Mouse (Mus musculus): ENCODE measurements around the gene Arhgdig.
A peak's percentile ranks its signal among the peaks of the same experiment; 100 is the strongest.
"Not testable (repeated sequence)": the region's sequence is repeated elsewhere in the genome, so short reads cannot be mapped to it uniquely, and the experiment has no call there.

Gene Arhgdig

DNA sequence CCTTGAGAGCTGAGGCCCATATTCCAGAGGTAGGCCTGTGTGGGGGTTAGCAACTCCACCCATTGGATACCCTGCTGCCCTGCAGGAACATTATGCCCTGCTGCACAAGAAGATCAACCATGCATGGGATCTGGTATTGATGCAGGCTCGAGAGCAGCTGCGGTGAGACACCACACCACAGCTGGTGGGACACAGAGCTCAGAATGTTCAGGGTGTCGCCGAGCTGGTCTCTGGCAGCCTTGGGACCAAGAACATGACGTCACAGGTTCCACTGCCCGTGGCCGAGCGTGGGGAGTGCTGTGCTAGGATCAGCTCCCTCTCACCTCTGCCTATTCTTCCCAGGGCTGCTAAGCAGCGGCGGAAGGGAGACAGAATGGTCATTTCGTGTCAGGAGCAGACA lies 2.8 kb downstream of the Arhgdig start:
- no peak for DNase-seq (ENCODE audit: low spot score)

DNA sequence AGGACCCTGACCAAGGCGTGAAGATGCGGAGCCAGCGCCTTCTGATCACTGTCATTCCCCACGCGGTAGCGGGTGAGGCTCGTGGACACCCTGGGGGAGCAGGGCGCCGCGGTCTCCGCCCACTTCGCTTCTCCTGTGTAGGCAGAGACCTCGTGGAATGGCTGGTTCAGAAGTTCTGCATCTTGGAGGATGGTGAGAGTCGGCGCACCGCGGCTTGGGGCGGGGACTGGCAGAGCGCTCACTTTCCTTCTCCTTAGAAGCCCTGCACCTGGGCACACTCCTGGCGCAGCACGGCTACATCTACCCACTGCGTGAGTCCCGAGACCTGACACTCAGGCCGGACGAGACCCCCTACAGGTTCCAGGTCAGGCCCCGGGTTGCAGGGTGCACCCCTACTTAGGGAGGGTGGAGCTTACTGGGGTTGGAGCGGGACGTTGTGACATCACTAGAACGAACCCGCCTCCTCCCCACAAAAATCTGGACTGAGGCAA lies 4.2 kb downstream of the Arhgdig start:
- DNase-seq (ENCODE audit: low spot score) = peak; percentile 67

DNA sequence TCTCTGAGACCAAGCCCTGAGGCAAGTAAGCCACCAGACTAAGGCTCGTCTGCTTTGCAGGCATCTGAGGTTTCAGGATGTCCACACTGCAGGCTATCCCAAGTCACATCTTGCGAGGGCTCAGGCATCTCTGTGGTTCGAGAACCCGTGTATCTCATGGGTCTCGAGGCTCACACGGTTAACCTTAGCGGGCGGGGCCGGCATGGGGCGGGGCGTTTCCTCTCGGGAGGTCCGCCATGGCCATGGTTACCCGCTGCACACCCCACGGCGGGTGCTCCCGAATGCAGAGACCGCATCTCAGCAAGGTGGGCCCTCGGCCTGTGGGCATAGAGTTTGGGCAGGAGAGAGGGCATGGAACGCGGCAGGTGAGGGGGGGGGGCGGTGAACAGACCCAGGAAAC lies 4.8 kb downstream of the Arhgdig start, which contains the start of gene Rgs11:
Gene Rgs11, plus strand, starts transcription at position 215 of the 400 bp plus-strand sequence.
- peak; percentile 81 for DNase-seq (ENCODE audit: low spot score)

DNA sequence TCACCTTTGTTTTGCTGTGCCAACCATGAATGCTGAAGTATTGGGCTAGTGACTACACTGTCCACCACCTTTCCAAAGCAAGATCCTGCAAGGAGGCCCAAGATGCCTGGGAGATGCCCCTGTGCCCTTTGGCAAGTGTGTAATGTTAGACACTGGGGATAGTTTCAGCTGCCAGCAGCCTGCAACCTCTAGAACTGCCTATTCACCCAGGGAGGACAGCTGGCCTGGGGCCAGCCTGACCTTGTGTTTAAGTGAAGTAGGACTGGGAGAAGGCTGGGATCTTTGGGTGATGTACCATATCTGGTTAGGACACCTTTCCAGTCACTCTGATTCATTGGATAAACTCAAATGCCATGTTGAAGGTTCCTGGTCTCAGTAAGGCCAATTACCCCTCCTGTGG lies 5.6 kb downstream of the Arhgdig start:
- DNase-seq (ENCODE audit: low spot score) = no peak

DNA sequence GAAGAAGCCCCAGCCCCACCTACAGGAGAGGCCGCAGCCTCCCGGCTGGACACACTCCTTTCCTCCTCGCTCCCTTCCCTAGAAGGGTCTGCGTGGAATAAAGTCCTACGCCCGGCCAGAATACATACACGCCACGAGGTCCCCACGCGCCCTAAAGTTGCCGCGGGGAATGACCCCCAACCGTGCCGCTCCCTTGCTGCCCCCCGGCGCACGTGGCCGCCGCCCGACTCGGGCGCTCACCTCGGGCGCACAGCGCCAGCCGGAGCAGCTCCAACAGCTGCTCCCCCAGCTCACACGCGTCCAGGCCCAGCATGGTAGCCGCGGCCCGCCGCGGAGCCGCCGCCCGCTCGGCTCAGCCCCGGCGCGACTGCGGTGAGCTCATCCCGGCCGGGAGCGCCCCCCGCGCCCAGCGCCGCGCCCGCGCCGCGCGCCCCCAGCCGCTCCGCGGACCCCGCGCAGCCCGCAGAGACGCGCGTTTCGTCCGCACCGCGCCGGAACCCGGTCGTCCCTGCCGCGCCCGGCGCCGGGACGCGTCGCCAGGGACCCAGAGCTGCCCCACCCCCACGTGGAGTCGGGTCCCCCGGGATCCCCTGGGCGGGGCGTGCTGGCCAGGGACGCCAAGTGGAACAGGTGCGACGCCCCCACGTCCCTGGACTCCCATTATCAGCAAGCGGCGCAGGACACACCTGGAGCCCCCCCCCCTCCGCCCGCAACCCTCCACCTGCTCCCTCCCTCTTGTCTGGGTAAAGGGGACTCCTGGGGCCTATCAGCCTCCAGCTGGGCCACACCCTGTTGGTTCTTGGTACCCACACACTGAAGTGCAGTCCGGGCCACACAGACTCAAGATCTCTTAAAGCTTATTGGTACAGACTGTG lies 6.5 kb downstream of the Arhgdig start:
- peak; percentile 75 for DNase-seq (ENCODE audit: low spot score)

DNA sequence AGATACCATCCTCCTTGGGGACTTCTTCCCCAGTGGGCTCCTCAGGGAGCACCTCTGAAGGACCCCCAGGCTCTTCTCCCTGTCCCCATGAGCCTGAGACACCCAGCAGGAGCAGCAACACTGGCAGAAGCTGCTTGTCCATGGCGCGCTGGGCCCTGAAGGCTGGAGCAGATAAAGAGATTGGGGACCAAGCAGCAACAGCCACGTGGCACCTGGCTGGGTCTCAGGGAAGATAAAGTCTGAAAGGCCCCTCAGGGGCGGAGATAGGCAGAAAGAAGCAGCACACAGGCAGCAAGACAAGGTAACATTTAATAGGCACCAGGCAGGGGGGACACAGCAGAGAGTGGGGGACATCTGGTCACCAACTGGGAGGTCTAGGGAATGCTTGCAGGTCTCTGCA lies 8.7 kb downstream of the Arhgdig start, which contains the start of gene Pdia2:
Gene Pdia2, minus strand, starts transcription at position 196 of the 400 bp plus-strand sequence.
- no peak for DNase-seq (ENCODE audit: low spot score)

DNA sequence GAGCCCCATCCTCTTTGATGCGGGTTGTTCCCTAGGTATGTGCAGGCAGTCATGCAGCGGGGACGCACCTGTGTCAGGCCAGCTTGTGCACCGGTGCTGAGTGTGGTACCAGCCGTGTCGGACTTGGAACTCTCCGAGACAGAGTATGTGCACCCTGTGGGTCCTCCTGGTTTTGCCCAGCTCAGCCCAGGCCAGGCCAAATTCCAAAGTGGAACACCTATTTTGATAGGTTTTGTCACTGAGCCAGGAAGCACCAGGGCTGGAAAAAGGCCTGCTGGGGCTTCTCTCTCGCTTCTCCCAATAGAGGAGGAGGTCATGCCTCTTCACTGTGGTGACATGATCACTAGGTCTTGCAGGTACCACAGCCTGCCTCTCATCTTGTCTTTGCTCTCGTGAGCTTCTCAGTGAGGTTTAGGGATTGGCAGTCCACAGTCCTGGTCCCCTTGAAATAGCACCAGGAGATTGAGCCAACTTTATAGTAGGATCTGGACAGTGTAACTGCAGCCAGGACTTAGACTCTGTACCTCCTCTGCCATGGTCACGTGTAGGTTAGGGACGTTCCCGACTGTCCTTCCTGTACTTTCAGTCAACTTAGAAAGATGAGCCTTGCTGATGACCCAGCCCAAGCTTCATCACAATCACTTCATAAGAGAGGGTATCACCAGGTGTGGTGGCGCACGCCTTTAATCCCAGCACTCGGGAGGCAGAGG lies 14.9 kb downstream of the Arhgdig start:
- DNase-seq (ENCODE audit: low spot score) = no peak

DNA sequence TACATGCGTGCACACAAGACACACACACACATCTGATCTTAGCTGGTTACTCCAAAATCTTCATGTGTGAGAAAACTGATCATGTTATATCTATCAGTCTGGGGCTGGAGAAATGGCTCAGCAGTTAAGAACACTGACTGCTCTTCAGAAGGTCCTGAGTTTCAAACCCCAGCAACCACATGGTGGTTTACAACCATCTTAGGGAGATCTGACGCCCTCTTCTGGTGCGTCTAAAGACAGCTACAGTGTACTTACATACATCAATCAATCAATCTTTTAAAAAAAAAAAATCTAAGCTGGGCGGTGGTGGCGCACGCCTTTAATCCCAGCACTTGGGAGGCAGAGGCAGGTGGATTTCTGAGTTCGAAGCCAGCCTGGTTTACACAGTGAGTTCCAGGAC lies 16.1 kb downstream of the Arhgdig start:
- not testable (repeated sequence) for DNase-seq (ENCODE audit: low spot score)

DNA sequence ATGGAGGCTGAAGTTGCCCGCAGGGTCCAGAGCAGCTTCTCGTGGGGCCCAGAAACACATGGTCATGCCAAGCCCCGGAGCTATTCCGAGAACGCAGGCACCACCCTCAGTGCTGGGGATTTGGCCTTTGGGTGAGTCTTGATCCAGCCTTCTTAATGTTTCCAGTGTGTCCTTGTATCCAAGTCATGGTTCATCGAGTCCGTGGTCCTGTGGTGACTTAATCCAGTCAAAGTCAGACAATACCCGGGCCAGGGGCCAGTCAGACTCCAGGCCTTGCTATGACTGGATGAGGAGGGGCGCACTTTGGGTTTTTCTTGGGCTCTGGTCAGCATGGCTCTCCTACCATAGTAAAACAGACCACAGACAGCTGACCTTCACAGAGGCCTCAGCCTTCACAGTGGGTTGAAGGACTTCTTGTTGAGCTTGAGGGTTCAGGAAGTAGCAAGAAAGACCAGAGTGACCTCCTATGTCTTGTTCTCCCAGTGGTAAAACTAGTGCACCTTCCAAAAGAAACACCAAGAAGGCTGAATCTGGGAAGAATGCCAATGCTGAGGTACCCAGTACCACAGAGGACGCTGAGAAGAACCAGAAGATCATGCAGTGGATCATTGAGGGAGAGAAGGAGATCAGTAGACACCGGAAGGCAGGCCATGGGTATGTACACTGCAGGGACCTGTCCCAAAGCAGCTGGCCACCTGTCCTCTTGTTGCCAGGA lies 19.3 kb downstream of the Arhgdig start:
- DNase-seq (ENCODE audit: low spot score) = no peak

DNA sequence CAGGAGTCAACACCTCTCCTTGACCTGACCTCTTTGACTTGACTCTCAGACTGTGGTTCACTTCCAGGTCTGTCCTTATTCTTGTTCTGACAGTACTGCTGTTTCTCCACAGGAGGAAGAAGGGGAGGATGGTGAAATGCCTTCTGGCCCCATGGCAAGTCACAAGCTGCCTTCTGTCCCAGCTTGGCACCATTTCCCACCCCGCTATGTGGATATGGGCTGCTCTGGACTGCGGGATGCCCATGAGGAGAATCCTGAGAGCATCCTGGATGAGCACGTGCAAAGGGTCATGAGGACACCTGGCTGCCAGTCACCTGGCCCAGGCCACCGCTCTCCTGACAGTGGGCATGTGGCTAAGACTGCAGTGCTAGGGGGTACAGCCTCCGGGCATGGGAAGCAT lies 20.0 kb downstream of the Arhgdig start:
- no peak for DNase-seq (ENCODE audit: low spot score)

DNA sequence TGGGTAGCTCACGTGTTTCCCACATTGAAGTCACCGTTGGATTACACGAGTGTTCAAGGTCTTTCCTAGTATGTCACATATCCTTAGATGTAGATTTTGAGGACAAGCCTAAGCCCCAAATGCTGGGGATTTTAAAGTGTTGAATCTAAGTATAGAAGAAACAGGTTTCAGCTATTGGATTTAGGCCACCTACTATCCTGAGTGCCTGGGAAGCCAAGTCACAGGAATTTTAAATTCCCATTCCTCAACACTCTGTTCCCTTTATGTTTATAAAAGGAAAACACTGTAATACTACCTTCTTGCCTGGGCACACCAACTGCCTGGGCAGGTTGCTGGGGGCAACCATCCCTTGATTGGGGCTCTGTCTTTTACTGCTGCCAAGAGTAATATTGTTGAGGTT lies 26.4 kb downstream of the Arhgdig start:
- DNase-seq (ENCODE audit: low spot score) = no peak

DNA sequence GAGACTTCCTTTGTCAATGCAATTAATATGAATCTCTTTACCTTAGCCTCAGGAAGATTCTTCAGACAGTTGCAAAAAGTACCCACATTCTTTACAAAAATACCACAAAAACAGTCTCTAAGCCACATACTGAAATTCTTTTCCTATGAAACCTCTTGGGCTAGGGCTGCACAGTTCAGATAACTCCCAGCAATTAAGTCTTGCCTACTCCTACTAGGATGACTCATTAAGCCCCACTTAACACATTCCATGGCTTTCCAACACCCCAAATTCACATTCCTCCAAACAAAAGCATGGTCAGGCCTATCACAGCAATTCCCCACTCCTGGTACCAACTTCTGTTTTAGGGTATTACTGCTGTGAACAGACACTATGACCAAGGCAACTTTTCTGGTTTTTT lies 29.0 kb downstream of the Arhgdig start:
- no peak for DNase-seq (ENCODE audit: low spot score)

DNA sequence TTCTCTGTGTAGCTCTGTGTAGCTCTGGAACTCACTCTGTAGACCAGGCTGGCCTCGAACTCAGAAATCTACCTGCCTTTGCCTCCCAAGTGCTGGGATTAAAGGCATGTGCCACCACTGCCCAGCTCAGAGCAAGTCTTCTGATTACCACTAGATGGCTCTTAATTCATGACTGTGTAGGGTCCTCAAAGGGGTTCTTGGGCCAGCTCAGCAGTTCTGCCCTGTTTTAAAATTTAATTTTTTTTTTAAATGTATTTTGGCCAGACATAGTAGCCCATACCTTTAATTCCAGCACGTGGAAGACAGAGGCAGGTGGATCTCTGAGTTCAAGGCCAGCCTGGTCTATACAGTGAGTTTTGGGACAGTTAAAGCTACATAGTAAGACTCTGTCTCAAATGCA lies 32.3 kb downstream of the Arhgdig start:
- DNase-seq (ENCODE audit: low spot score) = not testable (repeated sequence)

DNA sequence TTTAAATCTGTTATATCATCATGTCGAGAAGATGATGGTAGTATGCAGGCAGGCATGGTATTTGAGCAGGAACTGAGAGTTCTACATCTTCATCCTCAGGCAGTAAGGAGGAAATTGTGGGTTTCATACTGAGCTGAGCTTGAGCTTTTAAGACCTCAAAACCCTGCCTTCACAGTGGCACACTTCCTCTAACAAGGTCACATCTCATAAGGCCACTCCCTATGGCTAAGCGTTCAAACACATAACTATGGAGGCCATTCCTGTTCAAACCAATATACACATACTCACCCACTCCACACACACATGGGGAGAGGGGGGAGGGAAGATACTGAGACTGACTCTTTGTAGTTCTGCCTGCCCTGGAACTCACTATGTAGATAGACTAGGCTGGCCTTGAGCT lies 39.5 kb downstream of the Arhgdig start:
- no peak for DNase-seq (ENCODE audit: low spot score)

DNA sequence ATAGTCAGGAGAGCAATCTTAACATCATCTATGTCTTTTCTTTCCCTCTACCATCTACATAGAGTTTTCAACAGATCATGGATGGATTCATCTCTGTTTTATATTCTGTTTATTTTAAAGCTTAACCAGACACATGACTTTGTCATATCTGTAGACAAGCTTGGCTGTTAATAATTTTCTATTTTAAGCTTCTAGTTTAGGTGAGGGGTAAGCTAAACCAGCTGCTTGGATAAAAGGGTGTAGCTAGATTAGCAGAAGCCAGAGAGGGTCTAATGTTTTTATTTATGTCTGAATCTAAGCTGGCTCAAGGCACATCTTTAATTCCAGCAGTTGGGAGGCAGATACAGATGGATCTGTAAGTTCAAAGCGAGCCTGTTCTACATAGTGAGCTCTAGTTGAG lies 44.9 kb downstream of the Arhgdig start:
- DNase-seq (ENCODE audit: low spot score) = no peak

DNA sequence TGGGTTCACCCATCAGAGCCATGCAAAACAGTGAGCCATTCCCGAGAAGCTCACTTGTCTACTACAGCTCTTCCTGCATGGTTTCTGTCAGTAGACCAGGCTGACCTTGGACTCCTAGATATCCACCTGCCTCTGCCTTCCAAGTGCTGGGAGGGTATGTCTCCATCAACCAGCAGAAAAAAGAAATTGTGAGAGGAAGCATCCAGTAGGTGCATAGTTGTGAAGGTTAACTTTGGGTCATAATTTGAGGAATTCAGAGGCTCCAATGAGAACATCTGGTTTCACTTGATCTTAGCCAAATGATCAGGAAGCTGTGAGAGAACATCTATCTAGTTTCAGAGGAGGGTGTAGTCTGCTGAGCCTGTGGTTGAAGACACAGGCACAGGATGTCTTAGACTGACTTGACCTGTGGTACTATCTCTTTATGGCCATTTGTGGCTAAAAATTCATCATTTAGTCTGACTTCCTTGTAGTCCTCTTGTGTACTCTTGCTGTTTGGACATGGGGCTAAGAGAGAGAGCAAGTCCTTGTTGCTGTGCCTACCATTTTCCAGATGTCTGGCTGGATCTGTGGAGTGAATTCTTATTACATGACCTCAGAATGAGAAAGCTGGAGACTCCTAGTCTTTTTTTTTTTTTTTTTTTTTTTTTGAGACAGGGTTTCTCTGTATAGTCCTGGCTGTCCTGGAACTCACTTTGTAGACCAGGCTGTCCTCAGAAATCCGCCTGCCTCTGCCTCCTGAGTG lies 55.5 kb downstream of the Arhgdig start:
- no peak for DNase-seq (ENCODE audit: low spot score)

Measured in testis, postnatal 10 days (tissue).